Mouse (Mus musculus): ENCODE measurements around the gene Wnt16. TPM values are rescaled to one million over a fixed set of nuclear protein-coding genes. Genes with fewer than 3 reads are reported as not detected.

Wnt16 gene
- polyA plus RNA-seq, 1 experiment from 2014 or later, result 2.1 TPM

DNA sequence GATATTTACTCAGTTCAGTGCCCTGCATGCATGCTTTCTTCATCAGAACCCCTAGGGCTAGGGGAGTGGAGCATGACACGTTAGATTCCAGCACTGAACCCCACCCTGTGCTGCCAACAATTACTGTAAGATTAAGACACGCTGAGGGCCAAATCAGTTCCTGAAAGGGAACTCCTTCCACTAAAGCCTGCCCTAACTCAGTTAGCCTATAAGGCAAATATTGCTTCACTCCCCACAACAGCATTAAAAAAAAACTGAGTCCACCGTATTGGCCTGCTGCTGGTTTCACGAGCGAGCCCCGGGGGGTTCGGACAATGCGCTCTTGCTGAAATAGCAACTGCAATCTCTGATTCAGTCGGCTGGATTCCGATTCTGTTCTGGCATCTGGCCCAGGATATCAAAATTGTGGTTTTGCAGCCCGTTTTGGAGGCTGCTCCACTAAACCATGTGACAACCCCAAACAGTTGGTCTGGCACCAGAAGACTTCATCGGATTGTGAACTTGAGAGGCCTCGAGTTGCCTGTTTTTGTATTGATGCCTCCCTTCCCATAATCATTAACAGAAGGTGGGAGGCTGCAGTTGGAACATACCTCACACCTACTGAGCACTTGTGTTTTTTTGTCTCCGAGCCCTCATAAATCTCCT, 7.7 kb upstream of the Wnt16 start:
- Histone ChIP-seq H3K4me1 (peaks cover 7% of the 10 kb centered on the region; the same call in 1 of the 2 replicates), H3K27me3 (replicated peaks) (no peaks in the 10 kb centered on the region), H3K36me3 (no peaks in the 10 kb centered on the region), H3K9ac (no peak overlapping the region), H3K4me2 (peak overlapping the region; percentile 31; the same call in 1 of the 2 replicates), H3K27ac (peak overlapping the region; percentile 63), H3K4me3 (replicated peaks) (no peak overlapping the region), H3K9me3 (no peaks in the 10 kb centered on the region)
- 44% methylated on average over 14 of the region's 14 CpGs for WGBS
- ATAC-seq (ENCODE audit: insufficient read depth, low FRiP score, low read depth), result peak; percentile 53; the same call in 1 of the 2 replicates

DNA sequence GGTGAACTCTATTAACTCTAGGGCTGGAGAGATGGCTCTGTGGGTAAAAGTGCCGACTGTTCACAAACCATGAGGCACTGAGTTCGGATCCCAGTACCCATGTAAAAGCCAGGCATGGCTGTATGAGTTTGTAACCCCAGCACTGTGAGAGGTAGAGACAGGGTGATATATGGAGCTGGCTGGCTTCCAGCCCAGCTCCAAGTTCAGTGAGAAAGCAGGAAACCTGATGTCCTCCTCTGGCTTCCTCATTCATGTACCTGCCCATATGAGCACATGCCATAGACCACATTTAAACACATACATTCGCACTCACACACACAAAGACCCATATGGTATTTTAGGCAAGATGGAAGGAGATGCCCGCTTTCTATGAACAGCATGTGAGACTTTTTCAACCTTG, 5.6 kb upstream of the Wnt16 start:
- Histone ChIP-seq H3K4me1 (peaks cover 7% of the 10 kb centered on the region; the same call in 1 of the 2 replicates), H3K4me3 (replicated peaks) (no peak overlapping the region), H3K9ac (no peak overlapping the region), H3K36me3 (no peaks in the 10 kb centered on the region), H3K4me2 (no peak overlapping the region), H3K9me3 (no peaks in the 10 kb centered on the region), H3K27ac (no peak overlapping the region), H3K27me3 (replicated peaks) (no peaks in the 10 kb centered on the region)
- WGBS, result 85% methylated on average over 4 of the region's 4 CpGs
- no peak for ATAC-seq (ENCODE audit: insufficient read depth, low FRiP score, low read depth)

DNA sequence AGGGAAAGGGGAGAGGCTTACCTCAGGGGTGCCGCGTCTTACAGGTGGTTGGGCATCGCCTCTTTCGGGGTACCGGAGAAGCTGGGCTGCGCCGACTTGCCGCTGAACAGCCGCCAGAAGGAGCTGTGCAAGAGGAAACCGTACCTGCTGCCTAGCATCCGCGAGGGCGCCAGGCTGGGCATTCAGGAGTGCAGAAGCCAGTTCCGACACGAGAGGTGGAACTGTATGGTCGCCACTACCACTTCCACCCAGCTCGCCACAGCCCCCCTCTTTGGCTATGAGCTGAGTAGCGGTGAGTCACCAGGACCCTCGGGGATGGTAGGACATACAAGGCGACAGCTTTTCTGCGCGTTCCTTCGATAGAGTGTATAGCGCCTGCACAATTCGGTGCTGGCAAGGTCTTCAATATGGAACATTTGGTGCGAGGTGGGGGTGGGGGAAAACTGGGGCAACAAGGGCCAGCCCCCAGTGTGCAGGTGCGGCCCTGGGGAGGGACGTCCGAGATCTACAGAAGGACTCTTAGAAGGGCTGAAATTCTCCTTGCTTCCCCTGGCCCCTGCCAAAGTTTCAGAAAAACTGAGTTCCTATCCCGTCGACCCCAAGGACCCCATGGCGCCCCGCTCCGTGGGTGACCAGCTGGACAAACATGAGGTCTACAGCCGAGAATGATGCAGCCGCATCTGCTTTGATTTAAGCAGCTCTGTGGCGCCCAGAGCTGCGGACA, 872 bp downstream of the Wnt16 start:
- Histone ChIP-seq H3K4me3 (replicated peaks) (peak overlapping the region; percentile 41), H3K27me3 (replicated peaks) (peaks cover 8% of the 10 kb centered on the region)
- WGBS, result 1% methylated on average over 38 of the region's 38 CpGs

DNA sequence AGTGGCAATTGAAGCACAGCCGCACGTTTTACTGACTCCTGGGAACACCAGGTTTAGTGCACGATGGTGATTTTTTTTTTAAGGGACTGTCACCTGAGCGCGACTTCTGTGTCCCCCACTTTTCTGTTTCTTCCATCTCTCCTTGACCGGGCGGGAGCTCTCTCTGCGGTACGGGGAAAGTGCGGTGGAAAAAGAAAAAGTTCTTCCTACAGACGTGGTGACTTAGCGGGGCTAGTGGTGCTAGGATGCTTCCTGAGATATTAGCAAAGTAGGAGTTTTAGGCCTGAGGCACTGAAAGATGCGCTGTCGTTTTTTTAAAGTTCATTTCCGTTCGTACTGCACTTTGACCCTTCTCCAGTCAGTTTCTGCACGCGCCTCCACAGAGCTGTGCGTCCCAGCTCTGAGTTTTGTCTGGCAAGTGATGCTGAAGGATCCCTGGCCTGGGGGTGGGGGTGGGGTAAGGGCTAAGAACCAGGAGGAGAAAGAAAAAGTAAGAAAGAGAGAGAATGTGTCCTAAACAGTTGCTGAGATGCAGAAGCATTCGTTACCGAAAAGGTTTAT, 1.5 kb downstream of the Wnt16 start:
- H3K4me1 ChIP-seq, result peaks cover 17% of the 10 kb centered on the region
- H3K4me2 ChIP-seq, result peak overlapping the region; percentile 91
- no peak for ATAC-seq (ENCODE audit: insufficient read depth, low FRiP score, low read depth)
- H3K36me3 ChIP-seq, result no peaks in the 10 kb centered on the region
- WGBS, result 6% methylated on average over 21 of the region's 21 CpGs
- H3K9me3 ChIP-seq, result no peaks in the 10 kb centered on the region
- no peak overlapping the region for H3K27ac ChIP-seq
- H3K4me3 ChIP-seq (replicated peaks), result peak overlapping the region; percentile 41
- no peak overlapping the region for H3K9ac ChIP-seq
- peaks cover 8% of the 10 kb centered on the region for H3K27me3 ChIP-seq (replicated peaks)

More for the DNA sequence above, 872 bp downstream of the Wnt16 start:
- Histone ChIP-seq H3K9ac (0 out of 2 replicates have a peak overlapping the region, but pooled peaks have one; percentile 4), H3K4me1 (peaks cover 17% of the 10 kb centered on the region), H3K4me2 (peak overlapping the region; percentile 91), H3K36me3 (no peaks in the 10 kb centered on the region), H3K9me3 (no peaks in the 10 kb centered on the region), H3K27ac (no peak overlapping the region)
- ATAC-seq (ENCODE audit: insufficient read depth, low FRiP score, low read depth), result peak; percentile 59; the same call in 1 of the 2 replicates

DNA sequence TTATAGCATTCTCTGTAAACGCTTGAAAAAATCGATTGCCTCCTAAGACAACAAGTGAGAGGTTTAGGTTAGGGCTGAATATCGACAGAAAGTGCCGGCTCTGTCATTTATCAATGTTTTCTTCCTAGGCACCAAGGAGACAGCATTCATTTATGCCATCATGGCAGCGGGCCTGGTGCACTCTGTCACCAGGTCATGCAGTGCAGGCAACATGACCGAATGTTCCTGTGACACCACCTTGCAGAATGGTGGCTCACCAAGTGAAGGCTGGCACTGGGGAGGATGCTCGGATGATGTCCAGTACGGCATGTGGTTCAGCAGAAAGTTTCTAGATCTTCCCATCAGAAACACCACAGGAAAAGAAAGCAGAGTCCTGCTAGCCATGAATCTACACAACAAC, 2.8 kb downstream of the Wnt16 start:
- H3K36me3 ChIP-seq, result no peaks in the 10 kb centered on the region
- no peak for ATAC-seq (ENCODE audit: insufficient read depth, low FRiP score, low read depth)
- WGBS, result 71% methylated on average over 8 of the region's 8 CpGs

DNA sequence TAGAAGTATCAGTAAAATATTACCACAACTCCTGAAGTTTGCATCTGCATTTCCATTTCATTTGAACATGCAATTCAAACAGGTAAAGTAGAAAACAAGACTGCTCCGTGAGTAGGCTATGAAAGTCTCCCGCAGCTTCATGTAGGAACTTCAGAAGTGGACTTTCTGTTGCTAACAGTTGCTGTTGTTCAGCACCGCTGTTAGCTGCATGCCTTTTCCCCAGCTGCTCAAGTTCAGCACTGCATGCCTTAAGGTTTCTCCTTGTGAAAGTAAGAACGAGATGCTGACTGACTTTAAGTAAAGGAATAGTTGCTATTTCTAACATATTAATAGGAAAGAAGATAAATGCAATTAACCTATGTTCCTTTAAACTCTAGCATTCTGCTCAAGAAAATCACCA, 4.0 kb downstream of the Wnt16 start:
- H3K4me1 ChIP-seq, result peaks cover 17% of the 10 kb centered on the region
- peaks cover 8% of the 10 kb centered on the region for H3K27me3 ChIP-seq (replicated peaks)
- H3K4me3 ChIP-seq (replicated peaks), result no peak overlapping the region
- no peaks in the 10 kb centered on the region for H3K9me3 ChIP-seq
- no peak overlapping the region for H3K27ac ChIP-seq
- H3K9ac ChIP-seq, result no peak overlapping the region
- H3K36me3 ChIP-seq, result no peaks in the 10 kb centered on the region
- no peak overlapping the region for H3K4me2 ChIP-seq
- ATAC-seq (ENCODE audit: insufficient read depth, low FRiP score, low read depth), result no peak
- WGBS, result 31% methylated on average over 4 of the region's 4 CpGs

More for the DNA sequence above, 2.8 kb downstream of the Wnt16 start:
- Histone ChIP-seq H3K9ac (no peak overlapping the region), H3K27me3 (replicated peaks) (peaks cover 8% of the 10 kb centered on the region), H3K27ac (no peak overlapping the region), H3K4me2 (no peak overlapping the region), H3K4me3 (replicated peaks) (no peak overlapping the region), H3K9me3 (no peaks in the 10 kb centered on the region), H3K4me1 (peaks cover 17% of the 10 kb centered on the region)

DNA sequence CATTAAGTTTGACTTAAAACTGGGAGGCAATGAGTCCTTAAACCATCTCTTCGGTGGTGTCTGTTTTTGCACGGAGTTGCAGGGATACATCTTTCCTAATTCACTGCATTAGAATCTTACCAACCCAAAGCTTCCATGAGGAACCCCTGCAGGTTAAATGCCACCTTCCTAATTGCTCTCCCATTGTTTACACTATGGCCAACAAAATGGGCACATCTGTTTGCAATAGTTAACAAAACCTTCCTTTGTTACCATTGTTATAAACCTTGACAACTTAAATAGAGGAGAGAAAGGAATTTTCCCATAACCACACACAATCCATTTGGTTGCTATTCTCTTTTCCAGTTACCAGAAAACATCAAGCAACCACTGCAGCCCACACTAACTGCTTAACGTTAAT, 5.9 kb downstream of the Wnt16 start:
- WGBS, result 61% methylated on average over 3 of the region's 3 CpGs
- H3K9me3 ChIP-seq, result no peaks in the 10 kb centered on the region
- H3K4me3 ChIP-seq (replicated peaks), result no peak overlapping the region
- H3K27ac ChIP-seq, result no peak overlapping the region
- no peak overlapping the region for H3K9ac ChIP-seq
- no peaks in the 10 kb centered on the region; the same call in 1 of the 2 replicates for H3K27me3 ChIP-seq (replicated peaks)
- H3K4me1 ChIP-seq, result peaks cover 4% of the 10 kb centered on the region
- no peaks in the 10 kb centered on the region for H3K36me3 ChIP-seq
- no peak overlapping the region for H3K4me2 ChIP-seq
- ATAC-seq (ENCODE audit: insufficient read depth, low FRiP score, low read depth), result no peak

DNA sequence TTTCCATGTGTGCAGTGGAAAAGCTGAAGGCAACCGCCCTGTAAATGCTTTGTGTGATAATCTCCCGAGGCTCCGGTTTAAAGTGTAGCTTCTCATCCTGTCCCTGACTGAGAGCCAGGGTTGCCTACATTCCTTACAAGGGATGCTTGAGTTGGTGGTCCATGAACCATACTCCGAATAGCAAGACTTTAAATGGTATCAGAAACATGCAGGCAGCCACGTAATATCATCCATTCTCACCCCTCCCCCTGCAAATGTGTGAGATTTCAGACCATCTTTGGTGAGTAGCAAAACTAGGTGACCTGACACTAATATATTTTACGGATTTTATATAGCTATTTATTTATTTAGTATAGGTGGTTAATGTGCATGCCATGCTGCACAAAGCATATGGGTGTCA, 9.0 kb downstream of the Wnt16 start:
- ATAC-seq (ENCODE audit: insufficient read depth, low FRiP score, low read depth), result no peak
- WGBS, result 51% methylated on average over 6 of the region's 6 CpGs

DNA sequence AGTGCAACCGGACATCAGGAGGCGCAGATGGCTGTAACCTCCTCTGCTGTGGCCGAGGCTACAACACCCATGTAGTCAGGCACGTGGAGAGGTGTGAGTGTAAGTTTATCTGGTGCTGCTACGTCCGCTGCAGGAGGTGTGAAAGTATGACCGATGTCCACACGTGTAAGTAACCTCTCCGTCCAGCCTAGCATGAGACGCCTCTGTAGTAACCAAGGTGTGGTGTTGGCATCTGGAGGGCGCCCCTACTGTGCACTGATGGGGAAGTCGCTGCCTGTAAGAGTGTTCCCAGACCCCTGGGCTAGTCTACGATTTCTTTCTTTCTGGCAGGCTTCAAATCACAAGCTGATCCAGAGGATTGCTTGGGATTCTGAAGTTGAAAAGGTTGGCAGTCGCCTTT, 10.0 kb downstream of the Wnt16 start:
- H3K9ac ChIP-seq, result no peak overlapping the region
- 47% methylated on average over 14 of the region's 14 CpGs for WGBS

More for the DNA sequence above, 9.0 kb downstream of the Wnt16 start:
- Histone ChIP-seq H3K27me3 (replicated peaks) (no peaks in the 10 kb centered on the region), H3K36me3 (no peaks in the 10 kb centered on the region), H3K4me1 (no peaks in the 10 kb centered on the region), H3K4me3 (replicated peaks) (no peak overlapping the region), H3K27ac (peak overlapping the region; percentile 7; the same call in 1 of the 2 replicates), H3K9ac (no peak overlapping the region), H3K9me3 (no peaks in the 10 kb centered on the region), H3K4me2 (no peak overlapping the region)

DNA sequence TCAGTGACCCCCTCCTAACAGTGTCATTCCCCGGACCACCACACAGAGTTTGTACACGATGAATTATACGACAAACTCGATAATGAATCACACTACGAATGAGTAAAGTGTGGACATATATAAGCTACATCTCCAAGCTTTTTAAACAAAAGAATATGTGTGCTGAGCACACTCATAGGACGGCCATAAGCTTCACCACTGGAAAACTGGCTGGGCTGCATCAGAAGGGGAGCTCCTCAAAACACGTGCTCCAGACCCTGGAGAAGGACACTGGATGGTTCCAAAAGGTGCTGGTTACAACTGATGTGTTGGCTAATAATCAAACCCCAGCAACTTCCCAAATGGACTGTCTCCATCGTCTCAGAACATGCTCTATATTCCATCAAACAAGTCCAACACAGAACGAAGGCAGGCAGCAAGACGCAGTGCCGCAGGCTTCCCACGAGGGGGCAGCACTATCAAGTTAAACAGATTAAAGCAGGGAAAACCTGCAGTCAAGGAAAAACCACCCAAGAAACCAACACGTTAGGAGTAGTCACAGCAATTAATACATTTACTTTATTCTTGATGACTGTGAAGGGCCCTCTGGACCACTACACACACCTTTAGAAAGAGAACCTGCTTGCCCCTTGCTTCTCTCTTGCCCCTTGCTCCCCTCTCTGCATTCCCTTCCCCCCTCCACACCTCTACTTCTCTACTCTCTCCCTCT, 37.5 kb downstream of the Wnt16 start:
- Histone ChIP-seq H3K9ac (no peak overlapping the region), H3K4me3 (replicated peaks) (no peak overlapping the region), H3K36me3 (0 out of 2 replicates have a peak, but pooled peaks cover 10% of the 10 kb centered on the region), H3K27ac (no peak overlapping the region), H3K4me2 (no peak overlapping the region), H3K9me3 (no peaks in the 10 kb centered on the region), H3K27me3 (replicated peaks) (no peaks in the 10 kb centered on the region), H3K4me1 (0 out of 2 replicates have a peak, but pooled peaks cover 6% of the 10 kb centered on the region)
- WGBS, result 56% methylated on average over 13 of the region's 13 CpGs
- no peak for ATAC-seq (ENCODE audit: insufficient read depth, low FRiP score, low read depth)

More for the DNA sequence above, 10.0 kb downstream of the Wnt16 start:
- Histone ChIP-seq H3K9me3 (no peaks in the 10 kb centered on the region), H3K4me1 (no peaks in the 10 kb centered on the region), H3K27ac (0 out of 2 replicates have a peak overlapping the region, but pooled peaks have one; percentile 28), H3K36me3 (no peaks in the 10 kb centered on the region), H3K4me3 (replicated peaks) (no peak overlapping the region; the same call in 1 of the 2 replicates), H3K27me3 (replicated peaks) (no peaks in the 10 kb centered on the region), H3K4me2 (peak overlapping the region; percentile 46)
- no peak for ATAC-seq (ENCODE audit: insufficient read depth, low FRiP score, low read depth)

DNA sequence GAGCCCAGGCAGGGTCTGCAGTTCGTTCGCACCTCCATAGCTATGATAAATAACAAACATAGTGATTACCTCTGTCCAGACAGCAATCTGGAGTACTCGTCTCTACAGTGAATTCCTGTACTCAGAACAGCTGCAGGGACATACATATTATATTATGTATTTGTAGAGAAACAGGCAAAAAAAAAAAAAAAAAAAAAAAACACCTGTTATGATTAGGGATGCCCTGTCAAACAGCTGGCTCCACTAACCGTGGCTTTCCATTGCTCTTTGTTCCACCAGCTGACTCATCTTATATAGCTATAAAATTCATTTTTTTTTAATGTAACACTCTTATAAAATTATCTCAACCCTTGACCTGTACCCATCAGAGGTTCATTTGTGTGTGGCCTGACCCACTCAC, 38.3 kb downstream of the Wnt16 start:
- H3K9ac ChIP-seq, result no peak overlapping the region
- 0 out of 2 replicates have a peak, but pooled peaks cover 10% of the 10 kb centered on the region for H3K36me3 ChIP-seq
- 70% methylated on average over 4 of the region's 4 CpGs for WGBS
- no peaks in the 10 kb centered on the region for H3K9me3 ChIP-seq
- no peak overlapping the region for H3K4me3 ChIP-seq (replicated peaks)
- no peak for ATAC-seq (ENCODE audit: insufficient read depth, low FRiP score, low read depth)
- no peak overlapping the region for H3K4me2 ChIP-seq
- no peaks in the 10 kb centered on the region for H3K27me3 ChIP-seq (replicated peaks)
- 0 out of 2 replicates have a peak, but pooled peaks cover 6% of the 10 kb centered on the region for H3K4me1 ChIP-seq
- no peak overlapping the region for H3K27ac ChIP-seq

Data from stomach, embryonic 15.5 days (tissue).